Mouse (Mus musculus): ENCODE data around the gene Qsox1. TPM values are rescaled to one million over a fixed set of nuclear protein-coding genes. Genes with fewer than 3 reads are reported as not detected.

Gene Qsox1
- polyA plus RNA-seq (2012; rRNA removed): 163 and 166 TPM in 2 replicates

DNA sequence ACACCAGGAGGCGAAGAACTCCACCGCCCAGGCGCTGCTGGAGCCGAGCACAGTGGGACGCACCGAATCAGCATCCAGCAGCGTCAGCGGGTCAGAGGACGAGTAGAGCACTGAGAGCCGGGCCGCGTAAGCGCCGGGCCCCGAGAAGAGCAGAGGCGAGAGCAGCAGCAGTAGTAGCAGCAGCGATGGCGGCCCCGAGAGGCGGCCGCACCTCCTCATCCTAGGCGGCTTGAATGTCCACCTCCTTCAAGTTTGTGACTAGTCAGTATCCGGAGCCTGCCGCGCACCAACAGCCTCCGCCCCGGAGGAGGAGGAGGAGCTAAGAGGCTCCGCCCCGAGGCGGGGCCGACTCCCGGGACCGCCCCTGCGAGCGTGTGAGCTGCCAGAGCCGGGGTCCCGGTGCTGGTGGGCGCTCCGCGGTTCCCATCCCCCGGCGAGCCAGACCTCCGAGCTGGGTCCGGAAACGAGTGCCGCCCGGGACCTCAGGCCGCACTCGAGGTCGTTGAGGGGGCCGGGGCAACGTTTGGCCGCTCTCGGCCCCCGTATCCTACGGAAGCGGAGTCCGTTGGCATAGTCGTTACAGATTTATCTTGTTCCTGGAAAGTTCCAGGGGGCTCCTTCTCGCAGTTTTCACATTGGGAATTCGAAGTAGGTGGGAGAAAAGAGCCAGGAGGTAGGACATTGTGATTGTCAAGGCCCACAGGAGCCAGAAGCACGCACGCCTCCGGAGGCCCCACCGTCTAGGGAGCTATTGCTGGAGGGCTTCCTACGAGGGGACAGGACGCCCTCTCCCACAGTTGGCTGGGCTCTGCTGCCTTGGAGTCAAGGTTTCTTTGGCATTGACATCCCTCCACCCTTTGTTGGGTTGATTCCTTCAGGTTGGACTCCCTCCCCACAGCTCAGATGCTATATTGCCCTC lies at the start of gene Qsox1:
Qsox1 (minus strand) TSS at position 309 of the 919 bp plus-strand sequence.
- peak; percentile 79 for DNase-seq (ENCODE audit: low spot score)

DNA sequence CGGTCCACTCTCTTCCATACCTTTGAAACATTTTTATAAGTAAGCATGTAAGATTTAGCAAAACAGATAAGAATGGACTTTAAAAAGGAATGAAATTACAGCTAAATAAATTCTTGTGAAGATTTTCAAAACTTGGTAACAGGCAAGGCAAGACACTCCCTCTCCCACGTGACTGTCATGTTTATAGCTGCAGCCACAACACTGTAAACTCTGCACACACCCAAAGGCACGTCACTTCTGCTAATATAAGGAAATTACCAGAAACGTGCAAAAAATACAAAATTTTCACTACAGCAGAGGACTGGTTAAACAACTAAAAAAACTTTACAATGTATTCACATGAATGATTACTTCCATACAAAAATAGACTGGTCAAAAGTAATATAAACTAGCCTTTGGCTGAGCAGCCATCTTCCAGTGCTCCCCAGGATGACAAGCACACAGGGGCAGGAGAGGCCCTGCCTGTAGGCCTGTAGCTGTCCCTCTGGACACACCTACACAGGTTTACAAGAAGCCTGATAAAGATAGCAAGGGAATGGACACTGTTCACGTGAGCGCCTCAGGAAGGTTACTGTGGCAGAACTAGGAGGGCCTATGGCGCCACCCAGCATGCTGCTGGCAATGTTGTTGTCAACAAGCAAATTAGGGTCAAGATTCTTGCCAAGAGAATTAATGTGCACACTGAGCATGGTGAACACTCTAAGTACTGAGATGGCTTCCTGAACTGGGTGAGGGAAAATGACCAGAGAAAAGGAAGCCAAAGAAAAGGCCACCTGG lies 42.4 kb upstream of the Qsox1 start:
- no peak for DNase-seq (ENCODE audit: low spot score)

DNA sequence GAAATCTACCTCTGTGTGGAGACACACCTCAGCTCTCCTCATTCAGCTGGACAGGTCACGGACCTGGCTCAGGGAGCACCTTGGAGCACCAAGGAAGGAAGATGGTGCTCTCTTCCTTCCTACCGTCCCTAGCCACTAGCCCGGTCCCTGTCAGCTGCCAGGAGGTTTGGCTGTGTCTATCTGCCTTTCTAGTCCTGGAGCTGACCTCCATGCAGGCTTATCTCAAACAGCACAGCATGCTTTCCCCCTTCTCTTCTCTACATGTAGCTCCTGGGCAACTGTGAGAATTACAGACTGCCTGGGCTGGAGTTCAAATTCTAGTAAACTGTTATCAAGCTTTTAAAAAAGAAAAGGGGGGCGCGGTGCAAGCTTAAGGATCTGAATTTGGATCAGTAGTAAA lies 40.3 kb upstream of the Qsox1 start:
- no peak for DNase-seq (ENCODE audit: low spot score)

DNA sequence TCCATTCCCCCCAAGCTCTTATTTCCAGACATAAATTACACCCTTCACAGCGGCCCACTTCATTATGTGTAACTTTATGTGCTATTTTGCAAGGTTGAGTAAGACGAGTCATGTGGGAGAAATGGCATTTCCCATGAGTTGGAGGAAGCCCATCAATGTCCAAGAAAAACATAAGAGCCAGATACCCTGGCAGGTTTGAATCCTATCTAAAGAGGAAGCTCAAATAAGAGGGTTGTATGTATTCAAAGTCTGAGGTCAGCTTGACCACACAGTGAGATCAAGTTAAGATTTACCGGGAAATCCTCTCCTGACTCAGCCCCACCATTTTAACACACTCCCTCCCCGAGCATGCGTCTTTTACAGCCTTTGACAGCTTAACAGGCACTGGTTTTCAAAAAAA lies 31.5 kb upstream of the Qsox1 start:
- DNase-seq (ENCODE audit: low spot score): no peak

DNA sequence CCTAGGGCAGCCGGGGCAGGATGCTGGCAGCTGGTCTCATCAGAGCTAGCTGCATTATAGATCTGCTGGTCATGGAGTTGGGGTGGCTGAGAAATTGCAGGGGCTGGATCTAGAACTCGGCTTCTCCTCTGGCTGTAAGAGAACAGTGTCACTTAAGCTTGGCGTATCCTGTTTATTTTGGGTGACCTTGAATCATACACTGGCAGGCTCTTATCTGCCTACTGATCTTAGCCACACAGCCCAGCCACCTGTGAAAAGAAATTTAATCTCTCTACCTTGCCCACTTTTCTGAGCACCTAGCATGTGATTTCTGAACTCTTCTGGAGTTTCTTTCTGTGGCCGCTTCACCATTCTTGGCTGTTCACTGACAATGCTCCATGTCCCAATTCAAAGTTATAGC lies 30.8 kb upstream of the Qsox1 start:
- DNase-seq (ENCODE audit: low spot score): no peak

DNA sequence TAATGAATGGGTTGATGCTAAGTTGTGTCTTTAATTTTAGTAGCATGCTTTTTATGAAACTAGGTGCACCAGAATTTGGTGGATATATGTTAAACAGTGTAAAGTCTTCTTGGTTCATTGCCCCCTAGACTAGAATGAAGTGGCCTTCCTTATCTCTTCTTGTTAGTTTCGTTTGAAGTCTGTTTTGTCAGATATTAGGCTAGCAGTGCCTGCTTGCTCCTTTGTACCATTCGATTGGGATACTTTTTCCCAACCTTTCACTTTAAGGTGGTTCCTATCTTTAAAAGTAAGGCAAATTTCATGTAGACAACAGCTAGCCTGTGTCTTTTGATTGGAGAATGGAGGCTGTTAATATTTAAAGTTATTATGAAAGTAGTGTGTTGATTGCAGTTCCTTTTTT lies 23.0 kb upstream of the Qsox1 start:
- DNase-seq (ENCODE audit: low spot score): no peak

DNA sequence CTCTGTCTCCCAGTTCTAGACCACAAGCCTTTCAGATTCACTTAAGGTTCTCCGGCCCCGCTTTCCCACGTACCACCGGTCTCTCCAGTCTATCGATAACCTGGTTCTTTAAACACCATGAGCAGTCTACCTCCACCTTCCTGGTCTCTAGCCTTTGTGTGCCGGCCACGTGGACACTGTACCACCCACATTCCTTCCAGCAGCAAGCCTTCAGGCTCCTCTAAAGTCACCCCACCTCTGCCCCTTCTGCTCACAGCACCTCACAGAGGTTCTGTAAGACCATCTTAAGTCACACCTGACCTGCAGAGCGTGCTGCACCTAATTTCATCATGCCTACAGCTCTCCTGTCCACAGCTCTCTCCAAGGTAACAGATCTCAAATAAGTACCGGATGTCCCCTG lies 20.9 kb upstream of the Qsox1 start:
- DNase-seq (ENCODE audit: low spot score): no peak

DNA sequence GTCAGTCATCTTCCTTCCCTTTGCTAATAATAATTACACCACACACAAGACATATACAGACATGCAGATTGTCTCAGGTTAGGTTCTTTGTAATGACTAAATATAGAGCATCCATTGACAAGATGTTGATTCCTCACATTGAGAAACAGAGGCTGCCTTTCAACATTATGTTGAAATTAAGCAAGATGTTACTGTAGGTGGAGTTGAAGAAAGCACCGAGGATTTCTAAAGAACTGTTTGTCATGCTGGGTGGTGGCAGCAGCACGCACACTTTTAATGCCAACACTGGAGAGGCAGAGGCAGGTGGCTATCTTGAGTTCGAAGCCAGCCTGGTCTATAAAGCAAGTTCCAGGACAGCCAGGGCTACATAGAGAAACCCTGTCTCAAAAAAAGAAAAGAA lies 19.3 kb upstream of the Qsox1 start:
- no peak for DNase-seq (ENCODE audit: low spot score)

DNA sequence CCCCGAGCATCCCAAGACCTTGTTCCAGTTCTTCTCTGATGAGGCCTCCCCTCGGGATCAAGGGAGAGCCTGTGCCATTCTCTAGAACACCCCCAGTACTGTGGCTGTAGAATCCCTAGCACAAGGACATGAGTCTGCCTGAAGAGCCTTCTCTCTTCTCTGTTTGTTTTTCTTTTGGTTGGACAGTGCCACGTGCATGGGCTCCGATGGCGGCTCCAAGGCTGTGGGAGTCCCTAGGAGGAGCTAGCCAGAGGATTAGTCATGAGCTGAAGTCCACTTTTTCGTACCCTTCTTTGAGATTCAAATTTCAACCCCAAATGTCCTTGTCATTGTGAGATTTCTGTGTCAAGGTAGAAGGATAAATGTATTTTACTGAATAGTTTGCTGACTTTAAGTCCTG lies 18.2 kb upstream of the Qsox1 start:
- DNase-seq (ENCODE audit: low spot score): no peak

DNA sequence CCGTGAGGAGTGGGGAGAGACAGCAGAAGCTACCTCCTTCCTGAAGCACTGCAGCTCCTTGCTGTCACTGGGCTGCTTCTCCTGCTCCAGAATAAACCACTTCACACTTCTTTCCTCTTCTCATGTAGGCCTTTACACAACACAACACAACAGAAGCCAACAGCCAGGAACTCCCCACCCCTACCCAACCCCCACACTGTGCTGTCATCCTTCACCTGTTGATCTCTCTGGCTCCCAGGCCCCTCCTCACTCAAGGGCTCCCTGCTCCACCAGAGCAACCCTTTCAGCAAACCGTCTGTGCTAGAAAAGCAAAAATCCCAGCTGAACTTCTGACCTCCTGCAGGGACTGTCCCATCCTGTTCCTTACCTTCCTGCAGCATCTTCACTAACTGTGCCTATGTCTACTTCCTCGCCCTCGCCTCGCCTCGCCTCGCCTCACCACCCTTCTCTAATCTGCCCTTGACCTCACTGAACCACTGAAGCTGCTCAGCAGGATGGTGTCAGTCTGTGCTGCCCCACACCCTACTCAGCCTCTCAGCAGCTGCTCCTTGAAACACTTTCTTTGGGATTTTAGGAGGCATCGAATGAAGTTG lies 15.1 kb upstream of the Qsox1 start:
- DNase-seq (ENCODE audit: low spot score): no peak

DNA sequence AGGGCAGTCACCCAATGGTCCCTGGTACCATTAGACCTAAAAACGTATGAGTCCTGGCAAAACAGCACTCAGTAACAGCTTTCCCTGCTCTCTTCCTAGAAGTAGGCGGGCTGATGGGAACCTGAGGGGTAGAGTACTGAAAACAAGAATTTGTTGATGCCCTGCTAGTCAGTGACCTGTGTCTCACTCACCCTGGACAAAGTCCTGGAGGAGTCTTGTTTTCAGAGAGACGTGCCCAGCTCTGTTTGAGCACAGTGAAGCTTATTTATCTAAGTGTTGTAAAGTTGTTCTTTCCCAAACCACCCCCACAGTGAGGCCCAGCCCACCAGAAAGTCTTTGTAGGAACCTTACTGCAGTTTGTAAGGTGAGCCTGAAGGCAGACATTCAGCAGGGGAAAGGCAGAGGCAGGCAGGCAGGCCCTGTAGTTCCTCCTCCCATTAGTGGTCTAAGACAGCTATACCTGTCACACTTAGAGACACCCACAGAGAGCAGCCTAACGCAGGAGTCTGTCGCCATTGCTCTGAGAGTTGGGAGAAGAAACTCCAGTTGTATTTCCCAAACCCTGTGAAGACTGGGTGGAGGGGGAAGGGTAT lies 14.2 kb upstream of the Qsox1 start:
- DNase-seq (ENCODE audit: low spot score): no peak

DNA sequence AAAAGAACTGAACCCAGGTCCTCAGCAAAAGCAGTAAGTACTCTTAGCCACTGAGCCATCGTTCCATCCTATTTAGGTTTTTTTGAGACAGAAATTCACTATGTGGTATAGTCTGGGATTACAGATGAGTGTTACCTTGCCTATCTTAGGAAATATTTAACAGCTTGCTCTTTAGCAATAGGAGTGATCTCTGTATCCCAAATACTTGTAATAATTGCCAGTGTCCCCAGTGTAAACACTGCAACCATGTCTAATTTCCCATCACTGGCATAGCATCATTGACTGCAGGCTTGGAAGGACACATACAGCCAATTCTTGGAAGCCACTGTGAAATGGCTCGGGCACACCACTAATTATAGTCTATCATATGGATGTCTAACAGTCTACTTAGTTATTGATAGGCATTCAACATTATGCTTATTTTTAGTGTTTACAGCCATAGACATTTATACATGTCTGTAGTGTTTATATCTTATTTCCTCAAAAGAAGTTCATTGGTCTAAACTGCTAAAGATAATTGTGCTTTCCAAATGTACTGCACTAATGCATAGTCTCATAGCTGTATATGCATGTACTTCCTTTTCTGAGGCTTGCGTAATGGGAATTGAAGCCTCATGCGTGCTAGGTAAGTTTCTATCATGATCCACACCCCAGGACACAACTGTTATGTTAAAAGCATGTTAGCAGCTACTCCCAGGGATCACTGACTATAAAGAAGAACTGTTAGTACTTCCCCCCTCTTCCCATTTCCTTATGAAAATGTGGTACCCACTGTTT lies 13.4 kb upstream of the Qsox1 start:
- DNase-seq (ENCODE audit: low spot score): no peak

DNA sequence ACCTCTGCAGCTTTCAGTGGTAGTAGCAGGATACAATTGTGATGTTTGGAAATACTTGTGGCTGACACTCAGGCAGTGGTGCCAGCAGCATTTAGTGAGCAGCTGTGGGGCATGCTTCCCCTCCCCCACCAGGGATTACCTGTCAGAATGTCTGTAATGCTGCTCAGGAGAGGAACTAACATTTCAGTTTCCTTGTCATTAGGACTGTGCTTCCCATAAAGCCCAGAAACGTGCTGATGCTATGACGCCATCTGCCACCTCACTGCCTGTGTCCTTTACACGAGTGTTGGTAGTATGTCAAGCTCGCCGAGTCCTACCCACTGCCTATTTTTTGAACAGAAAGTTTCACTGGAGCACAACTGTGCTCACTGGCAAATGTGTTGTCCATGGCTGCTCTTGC lies 8.0 kb upstream of the Qsox1 start:
- DNase-seq (ENCODE audit: low spot score): no peak

DNA sequence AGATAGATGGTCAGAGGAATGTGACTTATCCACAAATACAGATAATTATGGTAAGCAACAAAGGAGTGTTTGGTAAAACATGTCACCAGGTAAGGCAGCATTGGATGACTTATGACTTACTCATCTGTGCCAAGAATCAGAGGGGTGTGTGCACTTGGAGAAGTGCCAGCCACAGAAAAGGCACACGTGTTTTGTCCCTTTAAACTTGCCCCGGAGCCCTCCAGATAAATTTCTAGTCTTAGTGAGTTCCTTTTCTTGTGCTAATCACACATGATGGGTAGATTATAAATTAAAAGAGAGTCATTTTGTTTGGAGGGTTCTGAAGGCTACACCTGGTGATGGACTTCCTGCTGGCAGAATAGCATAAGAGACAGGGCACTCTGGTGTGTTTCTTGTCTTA lies 3.5 kb upstream of the Qsox1 start:
- no peak for DNase-seq (ENCODE audit: low spot score)

DNA sequence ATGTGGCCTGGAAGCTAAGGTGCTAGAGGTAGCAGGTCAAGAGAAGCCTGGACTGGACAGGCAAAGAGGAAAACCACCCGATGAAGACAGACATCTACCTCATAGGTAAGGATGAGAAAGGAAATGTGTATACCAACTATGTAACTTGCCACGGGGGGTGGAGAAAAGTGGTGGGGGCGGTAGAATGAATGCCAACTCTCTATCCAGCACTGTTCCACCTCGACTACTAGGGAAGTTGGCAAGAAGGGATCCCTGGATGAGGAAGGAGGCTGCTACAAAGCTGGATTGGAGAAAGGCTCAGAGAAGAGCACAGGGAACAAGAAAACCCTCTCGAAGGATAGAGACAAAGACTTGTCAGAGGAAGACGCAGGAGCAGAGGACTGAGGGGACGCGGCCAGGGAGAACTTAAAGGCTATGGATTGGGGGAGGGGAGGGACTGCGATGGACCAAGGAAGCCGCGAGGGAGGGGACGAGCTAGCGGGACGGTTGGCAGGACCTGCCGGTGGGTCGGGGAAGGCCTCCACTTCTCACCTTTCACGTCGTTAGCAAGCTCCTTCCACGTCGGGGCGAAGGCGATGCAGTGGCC lies 601 bp downstream of the Qsox1 start:
- DNase-seq (ENCODE audit: low spot score): no peak

DNA sequence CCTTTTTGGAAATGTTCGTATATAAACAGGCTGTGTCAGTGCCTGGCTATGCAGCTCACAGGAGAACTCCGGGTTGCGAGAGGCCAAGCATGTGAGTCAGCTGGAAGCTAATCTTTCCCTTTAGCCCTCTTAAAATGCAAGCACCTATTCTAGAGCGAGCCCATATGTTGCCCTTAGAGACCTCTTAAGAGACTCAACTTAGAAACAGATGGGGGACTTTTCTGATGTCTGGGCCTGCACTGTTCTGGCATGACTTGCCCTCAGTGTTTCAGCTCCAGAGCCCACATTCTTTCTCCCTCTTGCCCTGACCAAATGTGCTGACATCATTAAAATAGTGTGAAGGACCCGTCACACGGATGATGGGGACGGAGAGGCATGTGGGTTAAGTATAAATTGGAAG lies 2.1 kb downstream of the Qsox1 start:
- no peak for DNase-seq (ENCODE audit: low spot score)

DNA sequence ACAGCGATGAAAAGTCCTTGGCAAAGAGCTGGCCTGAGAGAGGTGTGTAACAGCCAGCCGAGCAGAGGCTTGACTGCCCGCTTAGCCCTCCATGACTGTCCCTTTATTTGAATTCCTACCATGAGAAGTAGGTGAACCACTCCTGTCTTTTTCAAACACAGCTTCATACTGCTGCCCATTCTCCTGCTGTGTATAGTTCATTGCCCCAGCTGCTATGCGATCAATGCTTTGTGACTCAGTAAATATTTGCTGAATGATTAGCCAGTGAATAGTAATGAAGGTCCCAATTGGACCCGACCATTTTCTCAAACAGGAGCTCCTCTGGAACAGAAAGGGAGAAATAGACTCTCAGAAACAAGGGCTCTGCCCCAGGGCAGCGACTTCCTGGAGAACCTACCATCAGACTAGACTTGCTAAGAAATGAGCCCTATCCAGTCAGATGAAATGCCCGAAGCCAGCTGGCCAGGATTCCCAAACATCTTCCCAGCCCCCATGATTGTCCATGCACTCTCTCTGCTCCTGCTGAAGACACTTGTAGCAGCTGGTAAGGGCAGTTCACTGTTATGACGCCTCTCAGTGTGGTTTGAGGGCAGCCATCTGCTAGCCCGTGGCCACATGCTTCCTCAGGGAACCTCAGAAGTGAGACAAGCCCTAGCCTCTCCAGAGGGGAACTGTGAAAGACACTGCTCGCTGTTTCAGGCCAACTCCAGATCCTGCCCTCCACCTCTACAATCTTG lies 2.8 kb downstream of the Qsox1 start:
- DNase-seq (ENCODE audit: low spot score): no peak

DNA sequence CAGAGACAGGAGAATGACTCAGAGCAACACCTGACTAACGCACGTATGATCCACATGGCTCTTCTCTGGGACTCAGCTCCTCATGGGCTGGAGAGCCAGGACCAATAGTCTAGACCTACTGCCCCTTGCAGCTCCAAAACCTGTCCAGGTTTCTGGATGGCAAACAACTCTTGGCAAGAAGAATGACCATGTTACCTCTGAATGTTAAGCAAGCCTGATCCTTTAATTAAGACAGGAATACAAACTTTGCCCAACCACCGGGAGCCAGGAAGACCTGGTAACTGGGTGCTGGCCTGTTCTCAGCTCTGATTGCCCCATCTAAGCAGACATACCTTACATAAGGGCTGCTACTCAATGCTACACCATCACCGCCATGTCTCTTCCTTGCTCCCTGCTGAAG lies 4.4 kb downstream of the Qsox1 start:
- no peak for DNase-seq (ENCODE audit: low spot score)

DNA sequence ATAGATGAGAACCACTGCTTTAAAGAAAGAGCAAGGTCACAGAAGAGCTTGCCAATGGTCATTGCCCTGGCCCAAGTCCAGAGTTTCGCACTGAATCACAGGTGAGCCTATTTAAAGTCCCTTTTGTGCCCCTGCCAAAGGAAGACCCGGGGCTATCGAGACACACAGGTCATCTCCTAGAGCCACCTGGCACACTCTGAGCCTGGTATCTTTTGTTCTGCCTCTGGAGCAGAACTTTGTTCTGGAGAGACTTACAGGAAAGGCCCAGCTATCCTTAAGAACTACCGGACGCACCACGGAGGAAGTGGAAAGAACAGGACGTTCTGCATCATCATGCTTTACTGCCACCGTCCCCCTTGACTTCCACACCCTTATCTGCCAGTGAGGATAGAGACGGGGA lies 7.1 kb downstream of the Qsox1 start:
- no peak for DNase-seq (ENCODE audit: low spot score)
